Mouse (Mus musculus): ENCODE data around the gene Crhr2. TPM values are rescaled to one million over a fixed set of nuclear protein-coding genes. Genes with fewer than 3 reads are reported as not detected.

Crhr2 gene
- polyA plus RNA-seq, 1 experiment from 2014 or later = 6.9 TPM

DNA sequence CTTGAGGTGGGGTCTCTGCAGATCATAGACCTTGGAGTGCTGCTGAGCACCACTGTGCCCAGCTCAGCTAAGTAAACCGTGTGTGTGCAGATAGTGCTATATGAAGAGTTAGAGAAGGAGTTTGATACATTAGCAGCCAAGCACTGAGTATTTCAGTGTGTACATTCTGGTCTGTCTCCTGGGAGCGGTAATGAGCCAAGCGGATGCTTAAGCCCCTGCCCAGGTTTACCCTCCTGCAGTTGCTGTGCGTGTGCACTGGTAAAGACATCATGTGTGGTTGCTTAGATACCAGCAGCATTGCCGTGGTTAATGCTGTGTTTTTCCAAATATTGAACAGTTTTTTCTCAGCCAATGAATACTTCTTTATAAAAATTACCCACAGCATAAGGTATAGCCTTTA lies 88.3 kb downstream of the Crhr2 start:
- no peak overlapping the region for H3K9ac ChIP-seq
- peaks cover 31% of the 10 kb centered on the region for H3K4me1 ChIP-seq
- no peaks in the 10 kb centered on the region for H3K27me3 ChIP-seq (replicated peaks)
- no peak overlapping the region for H3K4me2 ChIP-seq
- H3K4me3 ChIP-seq = no peak overlapping the region
- no peak for ATAC-seq (ENCODE audit: extremely low read depth, insufficient number of reproducible peaks, low FRiP score, low TSS enrichment)
- peaks cover 26% of the 10 kb centered on the region for H3K36me3 ChIP-seq
- WGBS = 84% methylated on average over 5 of the region's 5 CpGs
- no peaks in the 10 kb centered on the region for H3K9me3 ChIP-seq
- no peak overlapping the region for H3K27ac ChIP-seq (replicated peaks)

DNA sequence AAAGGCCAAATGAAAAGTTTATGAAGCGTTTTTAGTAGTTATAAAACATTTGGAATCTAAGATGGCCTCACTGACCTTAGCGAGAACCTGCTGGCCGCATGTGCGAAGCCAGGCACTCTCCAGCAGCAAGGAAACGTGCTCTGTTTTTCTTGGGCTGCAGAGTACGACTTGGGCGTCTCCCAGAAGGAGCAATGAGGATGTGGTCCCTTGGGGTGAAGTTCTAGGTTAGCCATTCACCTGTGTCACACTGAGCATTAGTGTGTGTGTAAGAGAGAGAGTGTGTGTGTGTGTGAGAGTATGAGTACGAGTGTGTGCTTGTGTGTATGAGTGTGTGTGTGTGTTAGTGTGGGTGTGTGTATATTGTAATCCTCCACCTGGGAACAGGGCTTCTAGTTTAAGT lies 89.6 kb downstream of the Crhr2 start:
- WGBS = 65% methylated on average over 8 of the region's 8 CpGs
- H3K9me3 ChIP-seq = no peaks in the 10 kb centered on the region
- H3K9ac ChIP-seq = no peak overlapping the region
- no peak overlapping the region for H3K4me2 ChIP-seq
- H3K4me3 ChIP-seq = no peak overlapping the region
- no peak; the same call in 1 of the 2 replicates for ATAC-seq (ENCODE audit: extremely low read depth, insufficient number of reproducible peaks, low FRiP score, low TSS enrichment)
- no peak overlapping the region for H3K27ac ChIP-seq (replicated peaks)
- H3K4me1 ChIP-seq = peaks cover 40% of the 10 kb centered on the region
- no peaks in the 10 kb centered on the region for H3K27me3 ChIP-seq (replicated peaks)
- peaks cover 14% of the 10 kb centered on the region for H3K36me3 ChIP-seq

Other genes starting within 250 kb of the Crhr2 start
- 3.8 and 4.2 TPM in 2 replicates for gene Nod1, start 160.4 kb downstream of the Crhr2 start, polyA plus RNA-seq (2015; fragmentation: Nextera tagmentation; extraction: Ambion mirVana)
- 6.3 and 6.9 TPM in 2 replicates for gene Ggct, start 140.1 kb downstream of the Crhr2 start, polyA plus RNA-seq (2015; fragmentation: Nextera tagmentation; extraction: Ambion mirVana)
- gene Gars, start 95.0 kb downstream of the Crhr2 start, polyA plus RNA-seq (2015; fragmentation: Nextera tagmentation; extraction: Ambion mirVana) = 158 and 169 TPM in 2 replicates
- gene Inmt, start 42.0 kb upstream of the Crhr2 start, polyA plus RNA-seq (2015; fragmentation: Nextera tagmentation; extraction: Ambion mirVana) = 0.32 and 0.40 TPM in 2 replicates
- 5.0 and 6.4 TPM in 2 replicates for gene Mindy4, start 70.4 kb upstream of the Crhr2 start, polyA plus RNA-seq (2015; fragmentation: Nextera tagmentation; extraction: Ambion mirVana)
- 26.9 and 27.4 TPM in 2 replicates for gene Aqp1, start 203.4 kb upstream of the Crhr2 start, polyA plus RNA-seq (2015; fragmentation: Nextera tagmentation; extraction: Ambion mirVana)
- gene Ghrhr, start 243.3 kb upstream of the Crhr2 start, polyA plus RNA-seq (2015; fragmentation: Nextera tagmentation; extraction: Ambion mirVana) = not detected in 2 replicates